Mouse (Mus musculus) brain, embryonic 14.5 days (tissue): Measurements from ENCODE around the gene Il1b.

Experiments used
- CTCF ChIP-seq: fragments of 200-500 bp; IDR thresholded peaks from 2 replicates; pipeline ENCODE4 v1.5.1; 2012; ENCODE audit warnings: inconsistent platforms, mild to moderate bottlenecking, moderate library complexity, borderline replicate concordance; ENCODE audit not compliant: insufficient read depth, insufficient read length; ENCODE audit errors: extremely low read depth
- POLR2A ChIP-seq: fragments of 200-500 bp; IDR thresholded peaks from 2 replicates; pipeline ENCODE4 v1.6.1; 2012; ENCODE audit warnings: mild to moderate bottlenecking, inconsistent platforms, borderline replicate concordance; ENCODE audit not compliant: poor library complexity, insufficient read depth, insufficient read length, severe bottlenecking; ENCODE audit errors: extremely low read depth

GRCm38 (mm10) chr2:129401803-129402202 lies 30.9 kb upstream of the Il1b start:
- TF ChIP-seq POLR2A (no peak), CTCF (no peak)
